Mouse (Mus musculus) thymus, postnatal 10 days (tissue): ENCODE measurements around the gene Gm10147.
"Not testable (repeated sequence)": the region's sequence is repeated elsewhere in the genome, so short reads cannot be mapped to it uniquely, and the experiment has no call there.

Experiments used
- DNase-seq, 2 experiments: peaks; one replicate each; pipeline ENCODE4 v3.0.0; 2021; ENCODE audit warnings: low spot score in 2 of 2

Gm10147 gene

GRCm38 (mm10) chrX:28607742-28608141, at the start of gene Gm10147:
Gm10147 (minus strand) TSS chrX:28607842.
- DNase-seq = not testable (repeated sequence)
